Mouse (Mus musculus): ENCODE results near the gene Per1. TPM values are rescaled to one million over a fixed set of nuclear protein-coding genes. Genes with fewer than 3 reads are reported as not detected.

Per1 gene
- polyA plus RNA-seq, 1 experiment from 2014 or later = 15.6 TPM

GRCm38 (mm10) chr11:69147546-69147945, 52.5 kb downstream of the Per1 start:
- no peak overlapping the region for H3K9ac ChIP-seq
- peaks cover 6% of the 10 kb centered on the region for H3K4me1 ChIP-seq (replicated peaks)
- no peak overlapping the region for H3K27ac ChIP-seq
- H3K4me3 ChIP-seq (replicated peaks) = no peak overlapping the region
- 73% methylated on average over 7 of the region's 7 CpGs for WGBS
- no peak for ATAC-seq
- H3K27me3 ChIP-seq (replicated peaks) = 0 out of 2 replicates have a peak, but pooled peaks cover 2% of the 10 kb centered on the region
- no peaks in the 10 kb centered on the region for H3K36me3 ChIP-seq
- H3K4me2 ChIP-seq (replicated peaks) = no peak overlapping the region
- no peaks in the 10 kb centered on the region for H3K9me3 ChIP-seq

DNA sequence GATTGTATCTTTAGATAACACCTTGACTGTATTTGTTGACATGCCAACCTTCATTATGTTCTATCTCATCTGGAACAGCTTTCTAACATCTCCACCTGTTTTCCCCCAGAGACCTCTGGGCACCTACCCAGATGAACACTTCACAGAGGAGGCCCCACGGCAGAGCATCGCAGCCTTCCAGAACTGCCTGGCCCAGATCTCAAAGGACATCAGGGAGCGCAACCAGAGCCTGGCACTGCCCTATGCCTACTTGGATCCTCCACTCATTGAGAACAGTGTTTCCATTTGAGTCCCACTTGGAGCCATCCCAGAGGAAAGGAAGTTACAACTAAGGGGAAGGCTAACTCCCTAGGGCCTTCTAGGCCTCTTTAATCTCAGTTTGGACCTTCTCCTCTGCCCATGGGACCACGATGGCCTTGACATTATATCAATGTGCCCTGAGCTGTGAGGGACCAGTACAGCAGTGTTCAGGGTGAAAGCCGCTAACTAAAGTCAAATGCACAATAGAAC, 53.5 kb downstream of the Per1 start:
- Histone ChIP-seq H3K27me3 (replicated peaks) (0 out of 2 replicates have a peak, but pooled peaks cover 3% of the 10 kb centered on the region), H3K27ac (no peak overlapping the region), H3K36me3 (no peaks in the 10 kb centered on the region), H3K4me1 (replicated peaks) (peaks cover 6% of the 10 kb centered on the region), H3K9me3 (no peaks in the 10 kb centered on the region), H3K9ac (no peak overlapping the region), H3K4me3 (replicated peaks) (no peak overlapping the region), H3K4me2 (replicated peaks) (no peak overlapping the region)
- 88% methylated on average over 5 of the region's 5 CpGs for WGBS
- no peak for ATAC-seq

DNA sequence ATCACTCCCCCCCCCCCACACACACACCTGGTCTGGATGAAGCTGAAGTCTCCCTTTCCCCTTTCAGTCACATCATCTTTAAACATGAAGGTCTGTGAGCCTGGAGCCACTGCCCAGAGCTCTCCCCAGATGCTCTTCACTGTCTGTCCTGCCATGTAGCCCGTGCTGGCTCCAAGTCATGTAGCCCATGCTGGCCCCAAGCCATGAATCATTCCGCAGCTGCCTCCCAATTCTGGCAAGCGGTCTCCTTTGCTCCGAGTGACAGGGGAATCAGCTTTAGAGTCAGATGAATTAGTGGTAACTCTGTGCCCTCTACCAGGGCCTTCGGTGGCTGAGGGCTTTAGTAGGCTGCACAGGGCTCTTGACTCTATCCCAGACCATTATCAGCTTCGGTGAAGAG, 54.7 kb downstream of the Per1 start:
- Histone ChIP-seq H3K27ac (no peak overlapping the region), H3K4me3 (replicated peaks) (no peak overlapping the region), H3K9ac (no peak overlapping the region), H3K9me3 (no peaks in the 10 kb centered on the region), H3K36me3 (no peaks in the 10 kb centered on the region), H3K4me2 (replicated peaks) (no peak overlapping the region), H3K4me1 (replicated peaks) (peaks cover 6% of the 10 kb centered on the region), H3K27me3 (replicated peaks) (peaks cover 3% of the 10 kb centered on the region)
- WGBS = 75% methylated on average over 6 of the region's 6 CpGs
- ATAC-seq = no peak

DNA sequence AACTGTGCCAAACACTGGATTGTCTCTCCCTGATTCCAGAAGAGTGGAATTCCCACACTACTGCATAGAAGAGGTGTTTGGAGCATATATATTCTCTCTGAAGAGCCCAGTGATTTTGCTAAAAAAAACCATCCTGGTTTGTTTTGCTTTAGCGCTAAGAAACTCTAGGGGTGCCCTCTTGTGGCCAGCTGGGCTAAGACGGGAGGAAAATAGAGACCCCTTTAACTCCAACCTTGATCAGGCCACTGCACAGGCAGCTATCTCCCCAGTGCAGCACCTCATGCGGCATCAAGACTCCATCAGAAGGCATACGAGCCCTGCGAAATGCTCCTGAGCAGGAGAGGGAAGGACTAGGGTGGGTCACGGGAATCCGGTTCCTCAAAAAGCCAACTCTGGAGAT, 55.4 kb downstream of the Per1 start:
- H3K4me3 ChIP-seq (replicated peaks) = peak overlapping the region; percentile 20

GRCm38 (mm10) chr11:69151004-69151403, 56.0 kb downstream of the Per1 start:
- Histone ChIP-seq H3K9ac (peak overlapping the region; percentile 15; the same call in 1 of the 2 replicates), H3K27me3 (replicated peaks) (peaks cover 3% of the 10 kb centered on the region), H3K27ac (no peak overlapping the region)

More for the DNA sequence above, 55.4 kb downstream of the Per1 start:
- H3K27me3 ChIP-seq (replicated peaks) = peaks cover 3% of the 10 kb centered on the region
- no peak overlapping the region for H3K27ac ChIP-seq
- H3K9me3 ChIP-seq = no peaks in the 10 kb centered on the region
- WGBS = 9% methylated on average over 7 of the region's 7 CpGs
- peak overlapping the region; percentile 50 for H3K4me2 ChIP-seq (replicated peaks)
- no peaks in the 10 kb centered on the region for H3K36me3 ChIP-seq
- no peak for ATAC-seq
- peaks cover 6% of the 10 kb centered on the region for H3K4me1 ChIP-seq (replicated peaks)
- peak overlapping the region; percentile 15; the same call in 1 of the 2 replicates for H3K9ac ChIP-seq

DNA sequence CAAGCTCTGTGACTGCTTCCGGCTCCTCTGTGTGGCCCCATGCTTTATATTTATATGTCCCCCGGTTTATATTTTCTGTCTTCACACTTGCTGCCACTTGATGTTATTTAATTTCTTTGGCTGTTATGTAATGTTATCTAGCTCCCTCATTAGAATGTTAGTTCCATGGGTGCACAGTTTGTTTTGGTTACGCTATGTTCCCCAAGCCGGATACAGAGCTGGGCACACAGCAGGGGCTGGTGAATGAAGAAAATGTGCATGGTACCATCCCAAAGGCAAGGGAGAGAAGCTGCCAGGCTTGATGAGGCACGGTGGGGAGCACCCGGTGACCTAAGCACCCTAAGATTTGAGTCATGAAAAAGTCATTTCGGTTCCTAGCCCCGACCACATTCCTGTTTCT, 58.8 kb downstream of the Per1 start:
- no peak overlapping the region for H3K4me2 ChIP-seq (replicated peaks)
- H3K9me3 ChIP-seq = no peaks in the 10 kb centered on the region
- peaks cover 30% of the 10 kb centered on the region for H3K27me3 ChIP-seq (replicated peaks)
- no peak overlapping the region for H3K4me3 ChIP-seq (replicated peaks)
- peaks cover 11% of the 10 kb centered on the region for H3K4me1 ChIP-seq (replicated peaks)
- WGBS = 77% methylated on average over 8 of the region's 8 CpGs
- H3K9ac ChIP-seq = no peak overlapping the region
- no peak overlapping the region for H3K27ac ChIP-seq
- no peak for ATAC-seq
- no peaks in the 10 kb centered on the region for H3K36me3 ChIP-seq

More at GRCm38 (mm10) chr11:69151004-69151403, 56.0 kb downstream of the Per1 start:
- WGBS = 47% methylated on average over 6 of the region's 6 CpGs
- no peak for ATAC-seq
- Histone ChIP-seq H3K9me3 (no peaks in the 10 kb centered on the region), H3K4me1 (replicated peaks) (peaks cover 6% of the 10 kb centered on the region), H3K4me3 (replicated peaks) (peak overlapping the region; percentile 20; the same call in 1 of the 2 replicates), H3K4me2 (replicated peaks) (peak overlapping the region; percentile 50), H3K36me3 (no peaks in the 10 kb centered on the region)

- Histone ChIP-seq H3K27ac (no peak overlapping the region), H3K4me1 (replicated peaks) (peaks cover 11% of the 10 kb centered on the region), H3K9ac (no peak overlapping the region), H3K4me2 (replicated peaks) (no peak overlapping the region), H3K4me3 (replicated peaks) (no peak overlapping the region), H3K27me3 (replicated peaks) (peaks cover 32% of the 10 kb centered on the region), H3K36me3 (no peaks in the 10 kb centered on the region), H3K9me3 (no peaks in the 10 kb centered on the region)
- ATAC-seq = no peak
- 47% methylated on average over 1 of the region's 1 CpGs for WGBS
These were observed 60.3 kb downstream of the Per1 start for GRCm38 (mm10) chr11:69155351-69155750.

DNA sequence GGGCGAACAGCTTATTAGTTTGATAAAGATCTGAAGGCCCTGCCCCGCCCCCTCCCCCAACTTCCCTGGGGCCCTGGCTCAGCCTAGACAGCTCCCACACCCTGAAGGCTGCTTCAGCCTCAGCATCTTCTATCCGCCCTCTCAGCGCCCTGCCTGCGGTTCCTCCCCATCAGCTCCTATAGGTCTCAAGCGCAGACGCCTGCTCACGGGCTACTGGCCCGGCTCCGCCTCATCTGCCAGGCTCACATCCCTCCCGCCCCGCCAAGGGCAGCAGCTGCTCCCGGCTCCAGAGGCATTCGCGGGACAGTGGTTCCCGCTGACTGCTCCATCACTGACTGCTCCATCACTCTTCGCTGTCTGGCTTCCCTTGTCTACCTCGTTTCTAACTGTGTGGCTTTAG, 61.8 kb downstream of the Per1 start, which contains the start of gene Alox12b:
TSS of gene Alox12b (plus strand) at position 190 of the 400 bp plus-strand sequence.
- WGBS = 4% methylated on average over 18 of the region's 18 CpGs
- Histone ChIP-seq H3K9ac (no peak within 1 kb of the TSS), H3K4me2 (replicated peaks) (peak within 1 kb of the TSS; percentile 24), H3K4me1 (replicated peaks) (peaks cover 6% of the 10 kb centered on the region), H3K36me3 (no peaks in the 10 kb centered on the region), H3K4me3 (replicated peaks) (0 out of 2 replicates have a peak within 1 kb of the TSS, but pooled peaks have one; percentile 3), H3K27me3 (replicated peaks) (peaks cover 32% of the 10 kb centered on the region), H3K27ac (no peak within 1 kb of the TSS), H3K9me3 (no peaks in the 10 kb centered on the region)
- ATAC-seq = peak; percentile 20; the same call in 1 of the 2 replicates

Other genes with a start within 250 kb of the Per1 start
- gene Ndel1, start 223.4 kb upstream of the Per1 start, polyA plus RNA-seq (2015; fragmentation: Nextera tagmentation; extraction: Ambion mirVana) = 69.1 and 69.5 TPM in 2 replicates
- 0.06 and 0.10 TPM in 2 replicates for gene Rnf222, start 206.7 kb upstream of the Per1 start, polyA plus RNA-seq (2015; fragmentation: Nextera tagmentation; extraction: Ambion mirVana)
- gene Rpl26, start 193.6 kb upstream of the Per1 start, polyA plus RNA-seq (2015; fragmentation: Nextera tagmentation; extraction: Ambion mirVana) = 1,017 and 1,034 TPM in 2 replicates
- not detected in 2 replicates for gene Odf4, start 168.1 kb upstream of the Per1 start, polyA plus RNA-seq (2015; fragmentation: Nextera tagmentation; extraction: Ambion mirVana)
- gene Arhgef15, start 137.7 kb upstream of the Per1 start, polyA plus RNA-seq (2015; fragmentation: Nextera tagmentation; extraction: Ambion mirVana) = 8.1 and 8.6 TPM in 2 replicates
- gene Slc25a35, start 127.1 kb upstream of the Per1 start, polyA plus RNA-seq (2015; fragmentation: Nextera tagmentation; extraction: Ambion mirVana) = 2.7 and 2.8 TPM in 2 replicates
- gene Rangrf, start 120.0 kb upstream of the Per1 start, polyA plus RNA-seq (2015; fragmentation: Nextera tagmentation; extraction: Ambion mirVana) = 61.4 and 62.2 TPM in 2 replicates
- 29.7 and 32.1 TPM in 2 replicates for gene Pfas, start 86.8 kb upstream of the Per1 start, polyA plus RNA-seq (2015; fragmentation: Nextera tagmentation; extraction: Ambion mirVana)
- gene Ctc1, start 79.3 kb upstream of the Per1 start, polyA plus RNA-seq (2015; fragmentation: Nextera tagmentation; extraction: Ambion mirVana) = 35.1 and 38.6 TPM in 2 replicates
- gene Aurkb, start 49.6 kb upstream of the Per1 start, polyA plus RNA-seq (2015; fragmentation: Nextera tagmentation; extraction: Ambion mirVana) = 133 and 135 TPM in 2 replicates
- gene Borcs6, start 35.5 kb upstream of the Per1 start, polyA plus RNA-seq (2015; fragmentation: Nextera tagmentation; extraction: Ambion mirVana) = 8.6 and 8.9 TPM in 2 replicates
- 43.7 and 47.6 TPM in 2 replicates for gene Tmem107, start 24.4 kb upstream of the Per1 start, polyA plus RNA-seq (2015; fragmentation: Nextera tagmentation; extraction: Ambion mirVana)
- gene Vamp2, start 6.7 kb upstream of the Per1 start, polyA plus RNA-seq (2015; fragmentation: Nextera tagmentation; extraction: Ambion mirVana) = 61.8 and 64.2 TPM in 2 replicates
- 0.62 and 0.70 TPM in 2 replicates for gene Hes7, start 25.2 kb downstream of the Per1 start, polyA plus RNA-seq (2015; fragmentation: Nextera tagmentation; extraction: Ambion mirVana)
- 0.29 and 0.34 TPM in 2 replicates for gene 9130213A22Rik, start 27.4 kb downstream of the Per1 start, polyA plus RNA-seq (2015; fragmentation: Nextera tagmentation; extraction: Ambion mirVana)
- gene Aloxe3, start 30.7 kb downstream of the Per1 start, polyA plus RNA-seq (2015; fragmentation: Nextera tagmentation; extraction: Ambion mirVana) = 0.19 and 0.29 TPM in 2 replicates
- 0.35 and 0.43 TPM in 2 replicates for gene Alox12b, start 61.8 kb downstream of the Per1 start, polyA plus RNA-seq (2015; fragmentation: Nextera tagmentation; extraction: Ambion mirVana)
- 0.14 and 0.15 TPM in 2 replicates for gene Alox8, start 102.6 kb downstream of the Per1 start, polyA plus RNA-seq (2015; fragmentation: Nextera tagmentation; extraction: Ambion mirVana)
- 0.03 and 0.10 TPM in 2 replicates for gene Gucy2e, start 141.8 kb downstream of the Per1 start, polyA plus RNA-seq (2015; fragmentation: Nextera tagmentation; extraction: Ambion mirVana)
- 18.5 and 19.6 TPM in 2 replicates for gene Cntrob, start 228.6 kb downstream of the Per1 start, polyA plus RNA-seq (2015; fragmentation: Nextera tagmentation; extraction: Ambion mirVana)
- 135 and 147 TPM in 2 replicates for gene Trappc1, start 228.8 kb downstream of the Per1 start, polyA plus RNA-seq (2015; fragmentation: Nextera tagmentation; extraction: Ambion mirVana)
- 2.2 and 2.3 TPM in 2 replicates for gene Kcnab3, start 231.0 kb downstream of the Per1 start, polyA plus RNA-seq (2015; fragmentation: Nextera tagmentation; extraction: Ambion mirVana)
- gene Rnf227, start 245.2 kb downstream of the Per1 start, polyA plus RNA-seq (2015; fragmentation: Nextera tagmentation; extraction: Ambion mirVana) = 10.8 and 10.9 TPM in 2 replicates

Measured in intestine, embryonic 15.5 days (tissue).